Mouse (Mus musculus): ENCODE measurements around the gene Nin. TPM values are rescaled to one million over a fixed set of nuclear protein-coding genes. Genes with fewer than 3 reads are reported as not detected.

The Nin gene
- 20.9 TPM for polyA plus RNA-seq (2014; fragmentation: Illumina TruSeq; extraction: RNeasy Lipid Tissue Mini Kit (QIAGEN cat#74804))

DNA sequence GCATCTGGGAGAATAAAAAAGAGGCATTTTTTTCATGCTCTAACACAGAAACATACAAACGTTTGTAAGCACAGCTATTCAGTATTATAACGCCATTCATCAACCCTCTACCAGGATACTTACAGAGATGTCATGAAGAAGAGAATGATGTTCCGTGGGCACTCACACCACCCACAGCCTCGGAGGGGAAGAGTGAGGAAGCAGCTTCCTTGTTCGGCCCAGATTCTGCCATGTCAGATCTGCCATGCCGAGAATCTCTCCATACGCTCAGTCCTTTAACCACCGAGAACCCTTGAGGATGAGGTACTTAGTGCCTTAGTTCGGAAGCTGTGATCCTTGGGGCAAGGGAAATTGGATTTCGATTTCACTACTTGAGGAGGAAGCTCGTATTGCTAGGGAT, at the start of gene Nin:
Gene Nin, minus strand, starts transcription at position 367 of the 400 bp plus-strand sequence.

DNA sequence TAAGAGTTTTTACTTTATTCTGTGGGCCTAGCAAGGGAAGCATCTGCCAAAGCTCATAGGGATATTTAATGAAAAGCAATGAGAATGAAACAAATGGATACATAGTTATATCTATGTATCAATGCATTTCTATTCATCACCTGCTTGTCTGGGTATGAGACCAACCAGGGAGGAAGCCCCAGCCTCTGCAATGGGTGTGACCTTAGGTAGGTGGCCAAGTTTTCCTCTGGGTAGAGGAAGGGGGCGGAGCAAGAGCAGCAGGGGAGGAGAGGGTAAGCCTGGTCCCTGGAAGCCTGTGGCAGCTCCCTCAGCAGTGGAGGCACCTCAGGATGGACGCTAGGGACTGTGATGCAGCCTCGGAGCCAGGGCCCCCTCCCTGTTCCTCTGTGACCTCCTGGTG, 40.3 kb upstream of the Nin start, which contains the start of gene Abhd12b:
Gene Abhd12b, plus strand, starts transcription at position 301 of the 400 bp plus-strand sequence.

DNA sequence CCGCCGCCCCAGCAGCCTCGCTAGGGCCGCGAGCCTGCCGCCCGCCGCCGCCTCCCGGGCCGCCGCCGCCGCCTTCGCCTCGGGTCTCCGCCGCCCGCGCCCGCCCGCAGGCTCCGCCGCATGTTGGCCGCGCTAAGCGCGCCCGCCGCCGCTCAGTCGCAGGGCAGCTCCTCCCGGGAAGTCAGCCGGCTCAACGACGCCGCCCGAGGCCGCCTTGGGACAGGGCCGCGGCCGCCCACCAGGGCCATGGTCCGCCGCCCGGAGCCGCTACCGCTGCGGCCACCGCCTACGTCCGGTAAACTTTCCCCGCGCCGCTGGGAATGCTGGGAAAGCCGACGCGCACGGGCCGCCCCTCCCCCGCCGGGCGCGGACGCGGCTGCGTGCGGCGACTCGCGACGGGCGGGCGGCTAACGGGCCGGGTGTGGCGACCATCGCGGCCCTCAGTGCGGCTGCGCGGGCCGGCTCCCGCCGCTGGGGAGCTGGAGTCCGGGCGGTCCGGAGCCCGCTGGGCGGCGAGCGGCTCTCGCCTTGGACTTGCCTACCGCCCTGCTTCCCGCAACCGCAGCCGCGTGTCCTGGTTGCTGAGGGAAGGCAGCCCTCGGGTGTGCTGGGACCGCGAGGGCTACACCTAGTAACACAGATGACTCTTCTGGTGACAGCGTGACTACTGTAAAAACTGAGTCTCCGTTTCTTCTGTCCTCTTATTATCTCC, 126.6 kb downstream of the Nin start, which contains the start of gene Sav1:
Gene Sav1, minus strand, starts transcription at position 217 of the 712 bp plus-strand sequence.

Other genes starting within 250 kb of the Nin start
- 9.0 TPM for gene Atl1, start 221.1 kb downstream of the Nin start, polyA plus RNA-seq (2014; fragmentation: Illumina TruSeq; extraction: RNeasy Lipid Tissue Mini Kit (QIAGEN cat#74804))
- gene Map4k5, start 220.5 kb downstream of the Nin start, polyA plus RNA-seq (2014; fragmentation: Illumina TruSeq; extraction: RNeasy Lipid Tissue Mini Kit (QIAGEN cat#74804)), result 118 TPM
- 130 TPM for gene Sav1, start 126.7 kb downstream of the Nin start, polyA plus RNA-seq (2014; fragmentation: Illumina TruSeq; extraction: RNeasy Lipid Tissue Mini Kit (QIAGEN cat#74804))
- gene Abhd12b, start 40.4 kb upstream of the Nin start, polyA plus RNA-seq (2014; fragmentation: Illumina TruSeq; extraction: RNeasy Lipid Tissue Mini Kit (QIAGEN cat#74804)), result not detected
- gene Pygl, start 117.8 kb upstream of the Nin start, polyA plus RNA-seq (2014; fragmentation: Illumina TruSeq; extraction: RNeasy Lipid Tissue Mini Kit (QIAGEN cat#74804)), result 22.7 TPM
- 4.5 TPM for gene Trim9, start 233.9 kb upstream of the Nin start, polyA plus RNA-seq (2014; fragmentation: Illumina TruSeq; extraction: RNeasy Lipid Tissue Mini Kit (QIAGEN cat#74804))